Mouse (Mus musculus): ENCODE data around the gene Podxl.
"Not testable (repeated sequence)": the region's sequence is repeated elsewhere in the genome, so short reads cannot be mapped to it uniquely, and the experiment has no call there.

GRCm38 (mm10) chr6:31561948-31562347 is 1.8 kb downstream of the Podxl start:
- not testable (repeated sequence) for TF ChIP-seq CTCF, POLR2A (IDR thresholded peaks at IDR 0.05; ENCODE audit: insufficient read depth, low read depth, low read length)
